Mouse (Mus musculus): ENCODE data around the gene Rrp12. TPM values are rescaled to one million over a fixed set of nuclear protein-coding genes. Genes with fewer than 3 reads are reported as not detected.

Rrp12 gene
- polyA plus RNA-seq, 1 experiment from 2014 or later, result 16.7 TPM

DNA sequence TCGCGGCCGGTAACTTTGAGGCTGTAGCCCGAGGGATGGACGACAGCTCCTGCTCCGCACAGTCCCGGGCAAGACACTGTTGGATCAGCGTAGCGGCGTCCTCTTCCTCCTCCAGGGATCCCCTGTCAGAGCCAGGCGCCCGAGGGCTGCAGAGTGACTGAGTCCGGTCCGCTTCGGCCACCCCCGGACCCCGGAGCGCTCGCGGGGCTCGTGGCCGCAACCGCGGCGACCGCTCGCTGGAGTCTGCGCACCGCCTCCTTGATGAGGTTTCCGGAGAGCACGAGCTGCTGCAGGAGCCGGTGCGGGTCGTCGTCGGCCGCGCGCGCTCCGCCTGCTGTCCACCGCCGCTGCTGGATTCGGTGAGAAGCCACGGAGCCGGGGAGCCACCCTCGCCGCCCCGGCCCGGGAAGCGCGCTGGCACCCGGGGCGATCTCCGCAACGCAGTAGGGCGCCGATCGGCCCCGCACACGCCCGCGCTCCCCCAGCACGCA lies 48.8 kb downstream of the Rrp12 start:
- no peak for ATAC-seq (ENCODE audit: insufficient number of reproducible peaks, low FRiP score, low TSS enrichment, low read depth)
- Histone ChIP-seq H3K27me3 (0 out of 2 replicates have a peak, but pooled peaks cover 5% of the 10 kb centered on the region), H3K9me3 (replicated peaks) (no peaks in the 10 kb centered on the region), H3K4me1 (peaks cover 29% of the 10 kb centered on the region), H3K4me2 (replicated peaks) (peak overlapping the region; percentile 98), H3K27ac (replicated peaks) (peak overlapping the region; percentile 94), H3K9ac (peak overlapping the region; percentile 50), H3K36me3 (no peaks in the 10 kb centered on the region), H3K4me3 (replicated peaks) (peak overlapping the region; percentile 72)
- under 1% methylated on average over 64 of the region's 64 CpGs for WGBS

DNA sequence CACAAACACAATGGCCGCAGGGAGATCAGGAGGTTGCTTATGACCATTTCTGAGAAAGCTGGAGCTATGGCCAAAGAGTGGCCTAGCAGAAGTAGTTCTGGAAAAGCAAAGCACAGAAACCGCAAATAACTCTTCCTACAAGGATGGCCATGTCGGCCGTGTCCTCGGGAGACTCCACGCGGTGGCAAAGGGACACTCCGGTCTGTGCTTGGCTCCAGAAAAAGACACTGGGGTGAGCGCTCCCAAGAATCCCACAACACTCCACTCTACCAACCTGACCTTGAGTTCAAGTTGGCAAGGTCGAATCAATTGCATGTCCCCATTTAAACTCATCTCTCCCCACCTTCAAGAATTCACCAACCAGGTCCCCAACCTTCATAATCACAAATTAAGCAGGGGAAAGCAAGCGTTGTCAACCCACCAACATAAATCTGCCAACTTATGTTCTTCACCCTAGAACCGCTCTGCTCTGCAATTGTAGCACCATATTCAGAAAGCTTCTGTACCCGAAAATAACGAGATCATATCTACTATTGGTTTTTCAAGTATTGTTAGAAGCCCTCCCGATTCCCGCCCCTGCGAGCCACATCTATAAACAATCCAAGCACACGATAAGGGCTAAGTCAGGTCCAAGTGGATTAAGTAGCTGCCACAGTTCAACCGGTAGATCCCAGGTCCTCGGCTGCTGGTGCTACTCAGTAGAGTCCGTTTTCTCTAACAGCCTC lies 49.4 kb downstream of the Rrp12 start:
- peak overlapping the region; percentile 98 for H3K4me2 ChIP-seq (replicated peaks)
- peaks cover 29% of the 10 kb centered on the region for H3K4me1 ChIP-seq
- 0 out of 2 replicates have a peak, but pooled peaks cover 5% of the 10 kb centered on the region for H3K27me3 ChIP-seq
- no peaks in the 10 kb centered on the region for H3K9me3 ChIP-seq (replicated peaks)
- peak overlapping the region; percentile 72 for H3K4me3 ChIP-seq (replicated peaks)
- no peaks in the 10 kb centered on the region for H3K36me3 ChIP-seq
- 18% methylated on average over 21 of the region's 21 CpGs for WGBS
- no peak overlapping the region for H3K27ac ChIP-seq (replicated peaks)
- no peak for ATAC-seq (ENCODE audit: insufficient number of reproducible peaks, low FRiP score, low TSS enrichment, low read depth)
- peak overlapping the region; percentile 50 for H3K9ac ChIP-seq

DNA sequence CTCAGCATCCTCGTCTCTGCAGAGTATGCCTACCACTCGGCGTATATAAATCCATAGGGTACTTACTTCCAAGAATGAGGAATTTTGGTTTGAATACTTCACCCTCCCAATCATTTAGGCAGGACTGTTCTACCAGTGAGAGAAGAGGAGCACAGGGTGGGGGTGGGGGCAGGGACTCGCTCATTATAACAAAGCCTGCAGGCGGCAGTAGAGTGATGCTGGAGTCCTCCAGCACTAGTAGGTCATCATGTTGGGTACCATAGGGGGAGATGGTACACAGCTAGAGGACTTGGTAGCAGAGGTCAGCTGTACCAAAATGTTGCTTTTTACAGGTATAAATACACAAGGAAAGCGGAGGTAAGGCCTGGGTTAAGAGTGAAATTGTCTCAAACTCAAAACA lies 51.6 kb downstream of the Rrp12 start:
- Histone ChIP-seq H3K27me3 (0 out of 2 replicates have a peak, but pooled peaks cover 5% of the 10 kb centered on the region), H3K4me1 (peaks cover 14% of the 10 kb centered on the region), H3K4me3 (replicated peaks) (no peak overlapping the region), H3K9me3 (replicated peaks) (no peaks in the 10 kb centered on the region), H3K36me3 (no peaks in the 10 kb centered on the region), H3K9ac (no peak overlapping the region), H3K4me2 (replicated peaks) (no peak overlapping the region), H3K27ac (replicated peaks) (no peak overlapping the region)
- ATAC-seq (ENCODE audit: insufficient number of reproducible peaks, low FRiP score, low TSS enrichment, low read depth), result no peak
- WGBS, result 85% methylated on average over 6 of the region's 6 CpGs

DNA sequence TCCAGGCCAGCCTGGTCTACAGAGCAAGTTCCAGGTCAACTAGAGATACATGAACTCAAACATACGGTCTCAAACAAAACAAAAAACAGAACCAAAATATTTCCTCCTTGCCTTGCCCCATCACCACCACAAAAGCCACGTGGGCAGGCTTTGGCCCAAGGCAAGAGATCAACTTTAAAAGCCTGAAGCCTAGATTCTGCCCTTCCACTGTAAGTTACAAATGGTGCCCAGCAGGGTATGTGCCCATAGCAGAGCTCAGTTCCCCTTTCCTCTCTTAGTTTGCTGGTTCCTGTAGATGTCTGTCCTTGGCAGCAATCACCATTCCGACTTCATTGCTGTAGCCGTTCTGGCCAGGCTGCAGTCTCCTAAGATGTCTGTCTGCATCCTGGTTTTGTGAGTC lies 53.3 kb downstream of the Rrp12 start:
- WGBS, result 68% methylated on average over 4 of the region's 4 CpGs
- no peak for ATAC-seq (ENCODE audit: insufficient number of reproducible peaks, low FRiP score, low TSS enrichment, low read depth)
- H3K9ac ChIP-seq, result no peak overlapping the region
- no peak overlapping the region for H3K4me3 ChIP-seq (replicated peaks)
- no peak overlapping the region for H3K27ac ChIP-seq (replicated peaks)
- H3K27me3 ChIP-seq, result 0 out of 2 replicates have a peak, but pooled peaks cover 5% of the 10 kb centered on the region
- peaks cover 14% of the 10 kb centered on the region for H3K4me1 ChIP-seq
- H3K9me3 ChIP-seq (replicated peaks), result no peaks in the 10 kb centered on the region
- no peak overlapping the region for H3K4me2 ChIP-seq (replicated peaks)
- H3K36me3 ChIP-seq, result no peaks in the 10 kb centered on the region

DNA sequence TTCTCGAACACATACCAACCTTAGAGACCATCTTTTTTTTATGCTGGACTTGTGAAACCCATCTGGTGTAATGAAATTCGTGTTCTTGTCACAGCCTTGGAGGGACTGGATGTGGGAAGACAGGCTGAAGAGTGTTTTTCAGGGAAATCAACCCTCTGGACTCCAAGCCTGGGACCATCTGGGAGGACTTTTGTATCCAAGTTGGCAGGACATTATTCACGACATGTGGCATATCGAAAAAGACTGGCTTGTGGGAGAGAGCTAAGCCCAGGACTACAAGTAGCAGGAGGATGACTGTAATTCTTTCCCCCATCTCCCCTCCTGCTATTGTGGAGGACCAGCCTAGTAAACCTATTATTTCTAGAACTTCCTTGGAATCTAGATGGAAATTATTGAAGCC lies 53.8 kb downstream of the Rrp12 start:
- no peak for ATAC-seq (ENCODE audit: insufficient number of reproducible peaks, low FRiP score, low TSS enrichment, low read depth)
- H3K4me2 ChIP-seq (replicated peaks), result no peak overlapping the region
- 77% methylated on average over 4 of the region's 4 CpGs for WGBS
- no peaks in the 10 kb centered on the region for H3K9me3 ChIP-seq (replicated peaks)
- 0 out of 2 replicates have a peak, but pooled peaks cover 5% of the 10 kb centered on the region for H3K27me3 ChIP-seq
- H3K4me3 ChIP-seq (replicated peaks), result no peak overlapping the region
- no peaks in the 10 kb centered on the region for H3K36me3 ChIP-seq
- H3K4me1 ChIP-seq, result peaks cover 13% of the 10 kb centered on the region
- H3K27ac ChIP-seq (replicated peaks), result no peak overlapping the region
- no peak overlapping the region for H3K9ac ChIP-seq

DNA sequence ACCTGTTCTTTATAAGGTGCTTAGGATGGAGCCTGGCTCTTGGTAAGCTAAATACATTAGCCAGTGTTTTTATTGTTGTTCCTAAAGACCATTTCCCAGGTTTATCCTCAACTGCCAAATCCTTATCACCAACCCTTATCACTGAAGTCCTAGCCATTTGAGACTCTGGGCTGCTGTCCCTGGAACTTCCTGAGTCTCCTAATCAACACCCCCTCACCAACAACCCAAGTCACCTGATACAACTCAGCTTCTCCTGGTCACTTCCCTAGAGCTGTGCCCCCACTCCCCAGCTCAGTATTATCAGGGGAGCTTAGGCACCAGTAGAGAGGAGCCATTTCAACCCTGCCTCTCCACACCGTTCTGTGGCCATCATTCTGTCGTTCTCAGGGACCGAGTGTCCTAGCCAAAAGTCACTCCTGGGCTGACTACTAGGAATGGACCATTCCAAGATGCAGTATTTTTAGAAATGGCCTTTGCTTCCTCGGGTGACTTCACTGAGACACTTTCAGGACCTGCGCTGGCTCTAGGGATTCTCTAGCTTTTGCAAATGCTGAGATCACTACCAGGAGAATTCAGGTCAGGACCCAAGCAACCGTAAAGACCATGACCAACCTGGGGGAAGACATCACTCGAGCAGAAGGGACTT lies 54.7 kb downstream of the Rrp12 start:
- ATAC-seq (ENCODE audit: insufficient number of reproducible peaks, low FRiP score, low TSS enrichment, low read depth), result no peak
- no peaks in the 10 kb centered on the region for H3K9me3 ChIP-seq (replicated peaks)
- no peaks in the 10 kb centered on the region for H3K36me3 ChIP-seq
- H3K9ac ChIP-seq, result no peak overlapping the region
- H3K27ac ChIP-seq (replicated peaks), result no peak overlapping the region
- no peak overlapping the region for H3K4me3 ChIP-seq (replicated peaks)
- 0 out of 2 replicates have a peak, but pooled peaks cover 5% of the 10 kb centered on the region for H3K27me3 ChIP-seq
- WGBS, result 72% methylated on average over 7 of the region's 7 CpGs
- peaks cover 4% of the 10 kb centered on the region; the same call in 1 of the 2 replicates for H3K4me1 ChIP-seq
- no peak overlapping the region for H3K4me2 ChIP-seq (replicated peaks)

DNA sequence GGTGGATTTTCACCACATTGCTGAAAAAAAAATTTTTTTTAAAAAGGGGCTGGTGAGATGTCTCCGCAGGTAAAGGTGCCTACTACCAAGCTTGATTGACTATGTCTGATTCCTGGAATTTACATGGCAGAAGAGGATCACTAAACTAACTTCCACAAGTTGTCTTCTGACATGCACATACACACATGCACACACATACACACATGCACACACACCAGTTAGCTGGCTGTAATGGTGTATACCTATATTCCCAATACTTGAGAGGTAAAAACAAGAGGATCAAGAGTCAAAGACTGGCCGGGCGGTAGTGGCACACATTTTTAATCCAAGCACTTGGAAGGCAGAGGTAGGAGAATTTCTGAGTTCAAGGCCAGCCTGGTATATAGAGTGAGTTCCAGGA lies 56.3 kb downstream of the Rrp12 start:
- H3K36me3 ChIP-seq, result no peaks in the 10 kb centered on the region
- H3K4me3 ChIP-seq (replicated peaks), result no peak overlapping the region
- H3K4me2 ChIP-seq (replicated peaks), result no peak overlapping the region
- H3K27ac ChIP-seq (replicated peaks), result no peak overlapping the region
- ATAC-seq (ENCODE audit: insufficient number of reproducible peaks, low FRiP score, low TSS enrichment, low read depth), result no peak
- H3K4me1 ChIP-seq, result peaks cover 5% of the 10 kb centered on the region; the same call in 1 of the 2 replicates
- H3K27me3 ChIP-seq, result no peaks in the 10 kb centered on the region
- WGBS, result 89% methylated on average over 3 of the region's 3 CpGs
- H3K9me3 ChIP-seq (replicated peaks), result no peaks in the 10 kb centered on the region
- no peak overlapping the region for H3K9ac ChIP-seq

DNA sequence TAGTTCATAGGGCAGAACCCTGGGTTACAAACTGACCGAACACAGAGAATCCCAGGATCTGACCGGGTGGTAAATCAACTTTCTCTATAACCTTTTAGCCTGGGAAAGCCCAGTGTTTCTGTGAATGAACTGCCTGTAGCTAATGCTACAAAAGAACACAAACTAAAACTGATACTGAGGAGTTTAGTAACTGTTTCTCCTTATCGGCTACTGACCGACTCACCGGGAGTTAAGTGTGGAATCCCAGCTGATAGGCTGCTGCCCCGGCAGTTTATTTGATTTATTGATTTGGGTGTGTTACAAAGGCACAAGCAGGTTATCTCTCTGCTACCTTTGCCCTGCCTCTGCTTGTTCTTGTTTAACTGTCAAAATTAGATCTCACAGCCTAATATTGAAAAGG lies 57.2 kb downstream of the Rrp12 start:
- no peaks in the 10 kb centered on the region for H3K9me3 ChIP-seq (replicated peaks)
- no peaks in the 10 kb centered on the region for H3K36me3 ChIP-seq
- WGBS, result 76% methylated on average over 6 of the region's 6 CpGs
- H3K4me1 ChIP-seq, result peaks cover 5% of the 10 kb centered on the region; the same call in 1 of the 2 replicates
- H3K9ac ChIP-seq, result no peak overlapping the region
- no peak for ATAC-seq (ENCODE audit: insufficient number of reproducible peaks, low FRiP score, low TSS enrichment, low read depth)
- H3K27me3 ChIP-seq, result no peaks in the 10 kb centered on the region
- H3K27ac ChIP-seq (replicated peaks), result no peak overlapping the region
- H3K4me2 ChIP-seq (replicated peaks), result no peak overlapping the region
- no peak overlapping the region for H3K4me3 ChIP-seq (replicated peaks)

DNA sequence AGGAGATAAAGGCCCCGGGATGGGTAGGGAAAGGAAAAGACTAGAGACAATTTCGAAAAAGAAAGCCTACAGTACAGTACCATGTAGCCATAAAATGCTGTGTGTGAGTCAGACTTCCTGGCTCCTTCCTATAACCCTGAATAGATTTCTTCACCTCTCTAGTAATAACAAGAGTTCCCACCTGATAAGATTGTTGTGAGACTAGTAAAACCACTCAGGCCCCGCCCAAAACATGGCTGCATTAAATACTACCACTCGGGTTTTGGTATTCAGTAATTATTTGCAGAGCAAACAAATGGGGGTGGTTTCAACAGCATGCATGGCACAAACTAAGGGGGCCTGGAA lies 58.1 kb downstream of the Rrp12 start:
- ATAC-seq (ENCODE audit: insufficient number of reproducible peaks, low FRiP score, low TSS enrichment, low read depth), result no peak

DNA sequence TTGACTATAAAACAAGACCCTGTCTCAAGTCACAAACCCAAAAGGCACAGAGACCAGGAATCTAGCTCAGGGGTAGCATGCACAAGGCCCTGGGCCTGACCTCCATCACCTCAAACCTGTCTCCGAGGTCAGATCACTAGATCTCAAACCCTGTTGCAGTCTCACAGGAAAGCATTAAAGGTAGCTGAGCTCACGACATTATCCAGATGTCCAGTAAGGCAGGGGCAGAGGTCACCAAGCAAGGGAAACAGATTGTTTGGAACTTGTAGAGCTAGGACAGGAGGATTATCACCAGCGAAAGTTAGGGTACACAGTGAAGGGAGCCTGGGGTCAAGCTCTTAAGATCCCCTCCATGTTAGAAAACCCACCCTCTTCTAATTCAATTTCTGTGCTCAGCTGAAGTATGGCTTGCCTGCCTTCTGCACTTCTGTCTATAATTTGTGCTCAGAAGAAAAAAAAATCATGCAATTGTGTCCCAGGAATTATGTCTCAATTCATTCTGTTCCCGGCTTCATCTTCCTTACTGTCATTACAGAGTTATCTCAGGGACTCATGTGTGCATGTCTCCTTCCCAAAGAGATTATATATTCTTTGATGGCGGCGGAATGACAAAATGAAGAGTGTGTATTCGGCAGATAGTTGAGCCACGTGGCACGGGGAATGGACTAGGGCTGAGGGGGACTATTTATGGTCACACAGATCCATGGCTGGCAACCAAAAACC lies 58.6 kb downstream of the Rrp12 start:
- H3K4me1 ChIP-seq, result peaks cover 7% of the 10 kb centered on the region; the same call in 1 of the 2 replicates
- no peak overlapping the region for H3K9ac ChIP-seq
- H3K27ac ChIP-seq (replicated peaks), result no peak overlapping the region
- H3K36me3 ChIP-seq, result no peaks in the 10 kb centered on the region
- no peaks in the 10 kb centered on the region for H3K9me3 ChIP-seq (replicated peaks)
- 0 out of 2 replicates have a peak, but pooled peaks cover 7% of the 10 kb centered on the region for H3K27me3 ChIP-seq
- H3K4me3 ChIP-seq (replicated peaks), result no peak overlapping the region
- H3K4me2 ChIP-seq (replicated peaks), result no peak overlapping the region
- 60% methylated on average over 9 of the region's 9 CpGs for WGBS
- ATAC-seq (ENCODE audit: insufficient number of reproducible peaks, low FRiP score, low TSS enrichment, low read depth), result no peak

More for the DNA sequence above, 58.1 kb downstream of the Rrp12 start:
- Histone ChIP-seq H3K4me3 (replicated peaks) (no peak overlapping the region), H3K9ac (no peak overlapping the region), H3K27me3 (0 out of 2 replicates have a peak, but pooled peaks cover 2% of the 10 kb centered on the region), H3K4me1 (peaks cover 5% of the 10 kb centered on the region; the same call in 1 of the 2 replicates), H3K9me3 (replicated peaks) (no peaks in the 10 kb centered on the region), H3K27ac (replicated peaks) (no peak overlapping the region), H3K36me3 (no peaks in the 10 kb centered on the region), H3K4me2 (replicated peaks) (no peak overlapping the region)
- WGBS, result 60% methylated on average over 4 of the region's 4 CpGs

DNA sequence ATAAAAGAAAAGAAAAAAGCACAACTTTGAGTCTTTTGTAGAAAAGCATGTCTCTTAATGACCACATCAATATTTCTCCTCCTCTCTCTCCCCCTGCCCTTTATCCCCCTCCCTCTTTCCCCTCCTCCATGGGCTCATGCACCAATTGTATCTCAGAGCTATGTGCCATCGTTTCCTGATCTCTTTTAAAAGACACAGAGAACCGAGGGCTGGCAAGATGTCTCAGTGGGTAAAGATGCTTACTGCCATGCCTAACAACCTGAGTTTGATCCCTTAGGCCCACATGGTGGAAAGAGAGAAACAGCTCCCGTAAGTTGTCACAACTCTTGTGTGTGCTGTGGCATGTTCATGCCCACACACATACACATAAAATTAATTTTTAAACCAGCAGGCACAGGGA lies 59.3 kb downstream of the Rrp12 start:
- peaks cover 12% of the 10 kb centered on the region; the same call in 1 of the 2 replicates for H3K27me3 ChIP-seq
- WGBS, result 43% methylated on average over 3 of the region's 3 CpGs
- no peaks in the 10 kb centered on the region for H3K36me3 ChIP-seq
- no peaks in the 10 kb centered on the region for H3K9me3 ChIP-seq (replicated peaks)
- no peak overlapping the region for H3K9ac ChIP-seq
- H3K4me3 ChIP-seq (replicated peaks), result no peak overlapping the region
- peaks cover 12% of the 10 kb centered on the region for H3K4me1 ChIP-seq
- H3K27ac ChIP-seq (replicated peaks), result no peak overlapping the region
- H3K4me2 ChIP-seq (replicated peaks), result no peak overlapping the region
- ATAC-seq (ENCODE audit: insufficient number of reproducible peaks, low FRiP score, low TSS enrichment, low read depth), result no peak
